Mouse (Mus musculus) brain, embryonic 14.5 days (tissue): ENCODE measurements around the gene Zfp507. TPM values are rescaled to one million over a fixed set of nuclear protein-coding genes. Genes with fewer than 3 reads are reported as not detected.

ENCODE experiments used
- DNase-seq: peaks from one replicate; pipeline ENCODE4 v3.0.0-alpha.2; 2011; ENCODE audit warnings: low read depth
- CTCF ChIP-seq: fragments of 200-500 bp; IDR thresholded peaks from 2 replicates; pipeline ENCODE4 v1.5.1; 2012; ENCODE audit warnings: inconsistent platforms, mild to moderate bottlenecking, moderate library complexity, borderline replicate concordance; ENCODE audit not compliant: insufficient read depth, insufficient read length; ENCODE audit errors: extremely low read depth
- POLR2A ChIP-seq: fragments of 200-500 bp; IDR thresholded peaks from 2 replicates; pipeline ENCODE4 v1.6.1; 2012; ENCODE audit warnings: mild to moderate bottlenecking, inconsistent platforms, borderline replicate concordance; ENCODE audit not compliant: poor library complexity, insufficient read depth, insufficient read length, severe bottlenecking; ENCODE audit errors: extremely low read depth
- polyA plus RNA-seq: library from polyadenylated mRNA; depleted of rRNA; stranded (reverse); fragments of >200 nt; gene quantifications from 2 replicates; pipeline ENCODE4 v1.2.3, GENCODE M21; 2012; rRNA removed

The Zfp507 gene
- polyA plus RNA-seq = 18.4 and 20.9 TPM in 2 replicates

- TF ChIP-seq CTCF (no peak), POLR2A (0 out of 2 replicates have a peak, but pooled peaks have one; percentile 26)
Observed at GRCm38 (mm10) chr7:35802906-35803595, at the start of gene Zfp507. Gene Zfp507, minus strand, starts transcription at chr7:35803003.

GRCm38 (mm10) chr7:35850426-35850825, 47.6 kb upstream of the Zfp507 start:
- no peak for TF ChIP-seq POLR2A
- no peak for TF ChIP-seq CTCF
- peak; percentile 60 for DNase-seq

More at GRCm38 (mm10) chr7:35802906-35803595, at the start of gene Zfp507:
- DNase-seq = peak; percentile 95

- TF ChIP-seq CTCF (no peak), POLR2A (no peak)
- DNase-seq = peak; percentile 62
Observed at GRCm38 (mm10) chr7:35848526-35848925, 45.7 kb upstream of the Zfp507 start.

- no peak for DNase-seq
- TF ChIP-seq POLR2A (no peak), CTCF (no peak)
Observed at GRCm38 (mm10) chr7:35840504-35840903, 37.7 kb upstream of the Zfp507 start.

GRCm38 (mm10) chr7:35836851-35837250, 34.0 kb upstream of the Zfp507 start:
- DNase-seq = peak; percentile 79
- no peak for TF ChIP-seq POLR2A

GRCm38 (mm10) chr7:35836415-35836814, 33.6 kb upstream of the Zfp507 start:
- no peak for DNase-seq
- TF ChIP-seq CTCF = no peak
- TF ChIP-seq POLR2A = no peak

GRCm38 (mm10) chr7:35830119-35830518, 27.3 kb upstream of the Zfp507 start:
- DNase-seq = no peak
- TF ChIP-seq CTCF (0 out of 2 replicates have a peak, but pooled peaks have one; percentile 3), POLR2A (no peak)

GRCm38 (mm10) chr7:35823906-35824305, 21.1 kb upstream of the Zfp507 start:
- TF ChIP-seq POLR2A = no peak
- peak; percentile 39; the same call in 1 of the 2 replicates for TF ChIP-seq CTCF
- peak; percentile 41 for DNase-seq

- TF ChIP-seq POLR2A = no peak
- TF ChIP-seq CTCF = no peak
- DNase-seq = no peak
Observed at GRCm38 (mm10) chr7:35822320-35822719, 19.5 kb upstream of the Zfp507 start.

- DNase-seq = no peak
- no peak for TF ChIP-seq CTCF
- TF ChIP-seq POLR2A = no peak
Observed at GRCm38 (mm10) chr7:35821357-35821756, 18.6 kb upstream of the Zfp507 start.

GRCm38 (mm10) chr7:35819486-35819885, 16.7 kb upstream of the Zfp507 start:
- no peak for DNase-seq
- TF ChIP-seq CTCF (no peak), POLR2A (no peak)

GRCm38 (mm10) chr7:35814759-35815551, 12.2 kb upstream of the Zfp507 start:
- TF ChIP-seq CTCF = no peak
- no peak for TF ChIP-seq POLR2A
- no peak for DNase-seq

GRCm38 (mm10) chr7:35813306-35813705, 10.5 kb upstream of the Zfp507 start:
- DNase-seq = no peak
- TF ChIP-seq POLR2A (no peak), CTCF (no peak)
